Mouse (Mus musculus): Measurements from ENCODE around the gene Hoxb13.

Gene Hoxb13

DNA sequence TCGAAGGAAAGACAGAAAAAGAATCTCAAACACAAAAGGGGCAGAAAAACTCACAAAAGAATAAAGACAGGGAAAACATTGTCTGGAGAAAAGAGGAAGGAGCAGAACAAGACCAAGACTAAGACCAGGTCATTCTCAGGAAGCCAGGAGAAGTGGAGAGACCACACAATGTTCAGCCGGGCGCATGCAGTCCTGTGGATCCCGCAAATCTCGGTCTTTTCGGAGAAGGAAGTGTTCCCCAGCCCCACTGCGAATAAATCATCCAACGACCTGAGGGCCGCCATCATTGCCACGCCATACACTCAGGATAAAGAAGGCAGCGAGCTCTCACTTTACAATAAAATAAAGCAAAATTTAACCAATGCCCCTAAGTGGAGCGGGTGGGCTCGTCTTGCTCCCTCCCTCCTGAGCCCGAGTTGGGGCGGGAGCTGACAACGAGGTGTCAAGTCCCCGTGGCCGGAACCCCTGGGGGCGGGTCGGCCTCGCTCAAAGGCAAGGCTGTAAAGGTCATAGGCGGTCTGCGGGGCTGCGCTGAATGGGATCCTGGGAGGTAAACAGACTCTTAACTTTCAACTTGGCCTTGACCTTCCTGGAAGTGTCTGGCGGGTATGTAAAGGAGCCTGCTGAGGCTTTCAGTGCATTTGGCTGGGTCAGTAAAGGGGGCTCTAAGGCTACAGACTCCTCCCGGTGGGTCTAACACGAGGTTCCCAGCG lies 4.2 kb upstream of the Hoxb13 start:
- no peak for DNase-seq (ENCODE audit: low read depth)

- DNase-seq (ENCODE audit: low read depth), result no peak
These were observed 3.0 kb upstream of the Hoxb13 start for GRCm38 (mm10) chr11:96191132-96191531.

DNA sequence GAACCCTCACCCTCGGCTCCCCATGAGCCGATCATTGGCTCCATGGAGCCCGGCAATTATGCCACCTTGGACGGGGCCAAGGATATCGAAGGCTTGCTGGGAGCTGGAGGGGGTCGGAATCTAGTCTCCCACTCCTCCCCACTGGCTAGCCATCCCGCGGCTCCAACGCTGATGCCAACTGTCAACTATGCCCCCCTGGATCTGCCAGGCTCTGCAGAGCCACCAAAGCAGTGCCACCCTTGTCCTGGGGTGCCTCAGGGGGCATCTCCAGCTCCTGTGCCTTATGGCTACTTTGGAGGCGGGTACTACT lies 240 bp downstream of the Hoxb13 start:
- no peak for DNase-seq (ENCODE audit: low read depth)

DNA sequence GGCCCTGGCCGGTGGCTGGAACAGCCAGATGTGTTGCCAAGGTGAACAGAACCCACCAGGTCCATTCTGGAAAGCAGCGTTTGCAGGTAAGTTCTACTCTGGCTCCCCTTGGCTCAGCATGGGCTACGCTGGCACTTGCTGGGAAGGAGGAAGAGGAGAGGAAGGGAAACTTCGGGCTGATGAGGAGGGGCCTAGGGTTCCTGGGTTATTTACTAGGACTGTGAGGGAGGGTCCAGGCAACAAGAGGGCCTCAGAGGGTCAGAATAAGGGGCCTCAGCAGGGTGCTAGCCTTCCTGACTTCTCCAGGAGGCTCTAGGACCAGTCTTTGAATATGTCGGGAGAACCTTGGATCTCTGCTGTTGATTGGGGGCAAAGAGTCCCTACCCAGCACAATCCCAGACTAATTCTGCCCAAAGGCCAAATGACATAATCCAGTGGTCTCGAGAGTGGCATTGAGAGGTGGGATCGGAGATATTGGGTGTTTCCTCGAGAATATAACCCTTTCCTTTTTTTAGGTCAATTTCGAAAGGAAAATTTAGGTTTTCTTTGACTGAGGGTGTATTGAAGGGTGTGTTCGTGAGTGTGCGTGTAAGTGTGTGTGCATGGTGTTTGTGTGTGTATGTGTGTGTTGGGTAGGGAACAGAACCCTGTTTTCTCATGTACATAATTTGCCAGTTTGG lies 985 bp downstream of the Hoxb13 start:
- no peak for DNase-seq (ENCODE audit: low read depth)

- DNase-seq (ENCODE audit: low read depth), result no peak
These were observed 1.7 kb downstream of the Hoxb13 start for GRCm38 (mm10) chr11:96195769-96196280.

DNA sequence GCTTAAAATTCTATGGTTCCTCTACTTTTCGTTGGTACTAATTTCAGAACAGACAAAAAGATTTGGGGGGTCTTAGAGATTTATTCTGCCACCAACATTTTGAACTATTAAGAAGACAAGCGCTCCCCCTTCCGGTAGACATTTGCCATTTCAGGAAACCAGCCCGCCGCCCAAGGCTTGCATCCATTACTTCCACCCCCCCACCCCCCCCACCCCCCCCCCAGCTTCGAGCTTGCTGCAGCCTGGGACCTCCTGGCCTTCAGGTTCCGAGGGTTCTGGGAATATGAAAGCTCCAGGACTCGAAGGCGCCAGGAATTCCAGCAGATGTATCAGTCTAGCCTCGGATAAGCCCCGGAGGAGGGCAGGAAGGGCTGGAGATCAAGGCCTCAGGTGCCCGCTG lies 4.5 kb downstream of the Hoxb13 start:
- DNase-seq (ENCODE audit: low read depth), result no peak

DNA sequence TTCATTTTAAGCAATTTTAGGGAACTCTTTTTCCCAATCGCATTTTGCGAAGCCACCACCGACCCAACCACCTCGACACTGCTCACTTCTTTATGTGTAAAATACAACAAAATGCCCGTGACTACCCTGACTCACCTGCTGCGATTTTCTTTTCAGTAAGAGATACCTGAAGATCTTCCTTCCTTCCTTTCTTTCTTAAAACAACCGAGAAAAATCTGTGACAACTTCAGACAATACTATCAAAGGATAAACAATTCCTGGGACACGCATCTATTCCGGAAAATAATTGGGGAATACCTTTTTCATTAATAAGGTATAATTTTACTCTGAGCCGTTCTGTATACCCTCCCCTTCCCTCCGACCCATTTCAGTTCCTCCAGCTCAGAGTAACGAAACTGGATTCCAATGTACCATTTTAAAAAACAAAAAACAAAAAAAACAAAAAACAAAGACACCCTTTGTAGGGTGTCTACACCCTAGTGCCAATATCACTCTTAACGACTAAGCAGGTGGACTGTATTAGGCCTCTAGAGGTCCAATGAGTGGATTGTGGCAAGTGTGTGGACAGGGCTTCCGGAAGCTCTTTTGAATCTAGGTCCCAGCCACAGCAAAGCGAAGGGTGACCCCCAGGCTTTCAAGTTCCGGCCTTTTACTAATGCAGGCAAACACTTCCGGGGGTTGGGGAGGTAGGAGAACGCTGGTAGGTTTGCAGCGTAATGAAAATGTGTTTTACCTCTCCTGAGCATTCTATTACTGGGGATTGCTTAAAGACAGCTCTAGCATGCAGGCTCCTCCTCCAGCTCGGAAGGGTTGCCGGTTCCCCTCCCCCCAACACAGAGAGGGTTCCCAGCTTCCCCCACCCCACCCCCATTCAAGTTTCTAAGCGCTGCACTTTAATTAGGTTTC lies 5.3 kb downstream of the Hoxb13 start:
- DNase-seq (ENCODE audit: low read depth), result no peak

DNA sequence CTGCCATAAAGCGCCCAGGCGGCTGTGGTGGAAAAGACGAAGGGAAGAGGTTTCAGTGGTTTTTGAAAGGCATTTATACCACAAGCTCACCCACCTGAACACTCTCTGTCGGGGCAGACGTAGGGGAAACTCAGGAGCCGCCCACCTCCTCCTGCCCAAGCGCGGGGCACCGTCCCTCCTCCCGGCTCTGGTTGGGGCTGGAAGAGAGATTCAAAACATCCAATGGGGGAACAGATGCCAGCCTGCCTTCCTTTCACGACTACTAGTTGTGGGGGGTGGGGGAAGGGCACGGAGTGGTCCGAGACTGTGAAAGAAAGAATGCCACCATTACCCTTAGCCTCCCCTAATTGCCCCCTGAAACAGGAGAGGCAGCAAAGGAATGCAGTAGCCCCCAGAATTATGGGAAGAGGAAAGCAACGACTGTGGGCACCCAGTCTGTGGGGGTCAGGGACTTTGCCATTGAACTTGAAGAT lies 6.1 kb downstream of the Hoxb13 start:
- DNase-seq (ENCODE audit: low read depth), result no peak

- DNase-seq (ENCODE audit: low read depth), result no peak
These were observed 7.6 kb downstream of the Hoxb13 start for GRCm38 (mm10) chr11:96201741-96202140.

DNA sequence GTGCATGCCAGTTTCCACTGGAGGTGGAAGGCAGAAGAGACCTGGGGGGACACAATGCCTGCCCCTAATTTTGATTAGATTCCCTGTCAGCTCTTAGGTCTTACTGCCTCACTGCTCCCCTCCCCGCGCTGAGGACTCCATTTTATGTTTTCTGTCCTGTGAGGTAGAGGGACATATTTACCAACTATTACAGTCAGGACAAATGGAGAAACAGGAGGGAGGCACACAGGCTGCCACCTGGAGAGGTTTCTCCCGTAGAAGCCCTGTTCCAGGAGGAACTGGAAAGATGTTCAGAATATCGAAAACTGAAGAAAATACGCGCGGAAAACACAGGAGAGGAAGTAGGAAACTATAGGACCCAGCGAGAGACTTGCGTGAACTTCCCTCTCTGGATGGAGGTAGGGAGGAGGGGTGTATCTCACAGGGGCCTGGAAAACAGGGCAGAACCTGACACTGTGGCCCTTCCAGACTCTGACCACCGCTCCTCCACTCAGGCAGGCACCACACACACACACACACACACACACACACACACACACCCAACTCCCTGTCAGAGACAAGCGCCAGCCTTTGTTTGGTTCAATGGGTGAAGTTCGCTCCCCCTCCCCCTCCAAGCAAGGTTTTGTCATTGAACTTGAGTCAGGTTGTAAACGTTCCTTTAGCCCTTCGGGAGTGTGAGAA lies 8.4 kb downstream of the Hoxb13 start:
- no peak for DNase-seq (ENCODE audit: low read depth)

DNA sequence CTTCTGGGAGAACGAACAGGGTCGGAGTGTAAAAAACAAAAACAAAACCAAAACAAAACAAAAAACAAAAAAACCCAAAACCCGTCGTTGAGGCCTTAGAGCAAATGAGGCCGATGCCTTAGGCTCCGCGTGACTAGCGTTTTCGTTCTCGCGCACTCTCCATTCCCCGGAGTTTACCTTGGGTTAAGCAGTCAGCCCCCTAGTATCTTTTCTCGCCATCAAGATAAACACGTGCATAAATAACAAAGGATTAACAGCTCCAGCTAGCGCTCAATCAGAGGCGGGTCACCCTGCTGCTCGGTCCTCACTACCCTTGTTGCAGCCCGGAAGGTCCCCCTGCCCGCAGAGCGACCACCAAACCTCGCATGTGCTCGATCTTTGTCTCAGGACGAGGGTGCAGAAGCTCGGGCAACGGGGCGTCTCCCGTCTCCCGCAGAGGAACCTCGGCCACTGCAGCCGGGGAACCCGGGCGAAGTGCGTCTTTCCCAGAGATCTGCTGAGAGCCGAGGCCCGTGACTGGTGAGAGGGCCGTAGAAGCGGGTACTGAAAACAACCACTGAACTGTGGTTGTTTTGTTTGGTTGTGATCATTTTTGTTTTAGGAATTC lies 9.2 kb downstream of the Hoxb13 start:
- DNase-seq (ENCODE audit: low read depth), result no peak

DNA sequence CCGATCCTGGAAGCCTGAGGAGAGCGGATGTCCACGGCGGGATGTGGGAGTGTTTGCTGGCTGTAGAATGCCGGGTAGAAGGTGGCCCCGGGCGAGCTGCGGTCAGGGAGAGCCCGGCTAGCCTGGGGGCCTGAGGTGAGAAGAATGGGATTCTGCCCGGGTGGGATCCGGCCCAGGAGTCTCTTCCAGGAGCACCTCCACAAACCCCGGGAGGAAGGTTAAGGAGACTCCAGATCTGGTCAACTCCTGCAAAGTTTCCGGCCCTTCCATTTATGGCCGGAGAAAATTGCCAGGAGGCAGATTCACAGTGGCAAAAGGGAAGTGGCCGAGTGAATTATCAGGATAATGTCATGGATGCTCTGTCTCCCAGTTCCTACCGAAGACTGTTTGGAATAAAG lies 9.7 kb downstream of the Hoxb13 start:
- DNase-seq (ENCODE audit: low read depth), result no peak

GRCm38 (mm10) chr11:96204351-96204750 lies 10.2 kb downstream of the Hoxb13 start:
- DNase-seq (ENCODE audit: low read depth), result no peak

GRCm38 (mm10) chr11:96205426-96206131 lies 11.5 kb downstream of the Hoxb13 start:
- no peak for DNase-seq (ENCODE audit: low read depth)

GRCm38 (mm10) chr11:96223813-96224212 lies 29.7 kb downstream of the Hoxb13 start:
- no peak for DNase-seq (ENCODE audit: low read depth)

DNA sequence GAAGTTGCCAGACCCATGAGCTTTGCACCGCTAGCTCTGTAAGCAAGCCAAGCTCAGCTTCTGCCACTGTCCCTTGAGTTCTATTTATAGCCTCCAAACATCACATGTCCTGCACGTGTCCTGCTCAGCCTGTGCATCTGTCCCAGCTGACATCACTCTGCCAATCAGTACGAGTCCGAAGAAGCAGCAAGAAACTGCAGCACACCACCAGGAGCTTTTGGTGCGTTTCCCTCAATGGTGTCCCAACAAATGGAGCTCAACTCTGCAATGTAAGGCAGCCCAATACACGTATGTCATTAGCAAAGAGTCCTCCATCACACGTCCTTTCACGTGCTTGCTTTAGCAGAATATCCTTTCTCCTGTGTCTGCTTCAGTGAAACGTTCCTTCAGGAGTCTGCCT lies 33.6 kb downstream of the Hoxb13 start:
- no peak for DNase-seq (ENCODE audit: low read depth)

GRCm38 (mm10) chr11:96234906-96235305 lies 40.8 kb downstream of the Hoxb13 start:
- DNase-seq (ENCODE audit: low read depth), result no peak

DNA sequence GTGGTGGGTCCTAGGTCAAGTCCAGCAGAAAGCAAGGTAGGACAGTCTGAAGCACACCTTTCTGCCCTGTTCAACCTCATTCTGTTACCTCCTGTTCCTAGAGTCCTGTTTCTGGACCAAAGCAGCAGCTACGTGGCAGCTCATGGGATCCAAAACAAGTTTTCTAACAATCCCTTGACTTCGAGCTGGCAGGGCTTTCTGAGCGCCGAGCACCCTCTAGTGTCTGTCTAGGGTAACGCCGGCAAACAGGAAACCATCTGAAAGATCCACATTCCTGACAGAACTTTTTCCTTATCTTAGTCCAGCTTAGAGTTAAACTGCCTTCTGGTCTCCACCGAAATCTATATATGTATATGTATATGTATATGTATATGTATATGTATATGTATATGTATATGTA lies 46.1 kb downstream of the Hoxb13 start:
- DNase-seq (ENCODE audit: low read depth), result peak; percentile 30

Measured in fibroblast of lung, adult 2 months (primary cell).